Mouse (Mus musculus): Measurements from ENCODE around the gene Plrg1. TPM values are rescaled to one million over a fixed set of nuclear protein-coding genes. Genes with fewer than 3 reads are reported as not detected.

Plrg1 gene
- 3.6 and 4.5 TPM in 2 replicates for polyA plus RNA-seq (2012)

DNA sequence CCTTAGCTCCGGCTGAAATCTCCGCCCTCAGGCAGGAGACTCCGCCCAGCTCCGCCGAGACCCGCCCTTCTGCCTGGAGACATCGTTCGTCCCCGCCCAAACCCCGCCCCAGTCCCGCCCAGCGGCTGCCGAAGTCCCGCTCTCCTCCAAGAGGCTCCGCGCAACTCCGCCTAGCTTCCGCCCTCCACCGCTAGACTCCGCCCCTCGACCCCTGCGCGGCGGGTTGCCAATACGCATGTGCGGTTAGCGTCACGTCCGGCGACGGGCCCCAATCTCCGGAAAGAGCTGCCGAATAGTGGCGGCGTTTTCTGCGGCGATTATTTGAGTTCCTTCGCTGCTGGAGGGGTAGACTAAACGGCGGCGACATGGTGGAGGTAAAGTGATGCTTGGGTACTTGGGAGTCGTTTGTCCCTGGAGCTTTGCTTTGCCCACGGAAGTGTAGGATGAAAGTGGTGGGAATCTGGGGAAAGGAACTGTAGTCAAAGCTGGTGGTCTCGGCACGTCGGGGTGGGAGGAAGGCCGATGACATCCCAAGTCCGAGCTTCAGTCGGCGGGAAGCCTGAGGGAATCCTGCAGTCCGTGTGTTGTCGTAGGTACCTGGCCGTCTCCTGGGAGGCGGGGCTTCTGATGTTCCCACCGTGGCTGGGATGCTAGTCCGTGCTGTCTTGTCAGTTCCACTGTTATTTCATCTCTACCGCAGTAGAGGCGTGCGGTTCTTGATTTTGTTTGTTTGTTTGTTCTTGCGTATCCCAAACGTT, at the start of gene Plrg1:
Gene Plrg1, plus strand, starts transcription at position 242 of the 758 bp plus-strand sequence.
- no peak for TF ChIP-seq GATA1 (IDR thresholded peaks at IDR 0.05; ENCODE audit: low read length)

DNA sequence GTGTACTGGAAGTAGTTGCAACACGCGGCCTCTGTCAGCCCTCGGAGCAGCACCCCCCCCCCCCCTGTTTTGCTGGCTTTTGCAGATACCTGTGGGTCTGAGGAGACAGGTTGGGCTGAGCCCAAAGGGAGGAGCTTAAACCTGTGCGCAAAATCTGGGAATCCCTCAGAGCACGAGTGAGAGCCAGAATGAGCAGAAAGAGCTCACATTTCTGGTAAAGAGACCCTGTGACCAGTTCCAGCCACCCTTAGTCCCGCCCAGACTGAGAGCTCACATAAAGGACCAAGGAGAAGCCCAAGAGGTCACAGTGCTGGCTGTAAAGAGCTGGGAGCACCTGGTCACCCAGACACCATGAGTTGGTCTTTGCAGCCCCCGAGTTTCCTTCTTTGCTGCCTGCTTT, 47.8 kb upstream of the Plrg1 start, which contains the start of gene Fgg:
Gene Fgg, plus strand, starts transcription at position 168 of the 400 bp plus-strand sequence.
- no peak for TF ChIP-seq GATA1 (IDR thresholded peaks at IDR 0.05; ENCODE audit: low read length)

DNA sequence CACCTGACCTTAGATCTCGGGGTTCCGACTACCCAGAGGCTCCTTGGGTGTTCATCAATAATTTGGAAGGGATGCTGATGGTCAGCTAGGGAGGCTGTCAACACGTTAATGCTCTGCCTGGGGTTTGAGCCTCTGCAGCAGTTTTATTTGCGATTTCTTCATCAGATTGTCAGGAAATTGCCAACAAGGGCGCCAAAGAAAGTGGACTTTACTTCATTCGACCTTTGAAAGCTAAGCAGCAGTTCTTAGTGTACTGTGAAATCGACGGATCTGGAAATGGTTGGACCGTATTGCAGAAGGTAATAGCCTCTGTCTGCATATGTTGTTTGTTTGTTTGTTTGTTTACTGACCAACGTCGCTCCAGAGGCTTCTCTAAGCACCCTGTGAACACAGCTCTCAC, 45.0 kb upstream of the Plrg1 start:
- no peak for TF ChIP-seq GATA1 (IDR thresholded peaks at IDR 0.05; ENCODE audit: low read length)

DNA sequence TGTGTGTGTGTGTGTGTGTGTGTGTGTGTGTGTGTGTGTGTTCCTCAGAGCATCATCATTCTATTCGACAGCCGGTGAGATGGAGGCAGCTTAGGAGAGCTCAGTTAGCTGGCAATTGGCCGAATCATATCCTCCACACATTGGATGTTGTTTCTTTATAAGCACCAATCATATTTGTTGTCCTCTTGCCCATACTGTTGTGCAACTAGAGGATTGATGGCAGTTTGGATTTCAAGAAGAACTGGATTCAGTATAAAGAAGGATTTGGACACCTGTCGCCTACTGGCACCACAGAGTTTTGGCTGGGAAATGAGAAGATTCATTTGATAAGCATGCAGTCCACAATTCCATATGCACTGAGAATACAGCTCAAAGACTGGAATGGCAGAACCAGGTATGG, 44.2 kb upstream of the Plrg1 start:
- no peak for TF ChIP-seq GATA1 (IDR thresholded peaks at IDR 0.05; ENCODE audit: low read length)

DNA sequence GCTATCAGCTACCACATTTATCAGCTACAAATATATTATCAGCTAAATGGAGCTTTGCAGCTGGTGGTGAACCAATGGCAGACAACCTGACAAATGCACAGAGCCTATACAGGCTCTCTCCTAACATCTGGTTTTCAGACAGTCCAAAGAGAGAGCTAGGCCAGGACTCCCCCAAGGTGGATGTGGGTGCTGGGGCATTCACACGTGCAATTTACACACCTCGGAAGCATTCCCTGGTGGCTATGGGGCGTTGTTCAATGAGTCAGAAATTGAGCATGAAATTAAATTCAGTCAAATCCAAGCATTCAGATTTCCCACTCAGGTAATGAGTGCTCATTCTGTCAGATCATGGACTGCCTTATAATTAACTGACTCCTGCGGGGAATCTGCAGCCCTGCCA, 43.8 kb upstream of the Plrg1 start:
- TF ChIP-seq GATA1 (IDR thresholded peaks at IDR 0.05; ENCODE audit: low read length): no peak

DNA sequence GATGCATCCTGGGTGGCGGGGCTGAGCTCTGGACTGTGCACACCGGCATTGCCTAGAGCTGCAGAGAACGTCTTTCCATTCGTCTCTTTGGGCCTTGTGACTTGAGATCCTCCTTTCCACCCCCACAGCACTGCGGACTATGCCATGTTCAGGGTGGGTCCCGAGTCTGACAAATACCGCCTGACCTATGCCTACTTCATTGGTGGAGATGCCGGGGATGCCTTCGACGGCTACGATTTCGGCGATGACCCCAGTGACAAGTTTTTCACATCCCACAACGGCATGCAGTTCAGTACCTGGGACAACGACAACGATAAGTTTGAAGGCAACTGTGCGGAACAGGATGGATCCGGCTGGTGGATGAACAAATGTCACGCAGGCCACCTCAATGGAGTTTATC, 42.7 kb upstream of the Plrg1 start:
- TF ChIP-seq GATA1 (IDR thresholded peaks at IDR 0.05; ENCODE audit: low read length): no peak

DNA sequence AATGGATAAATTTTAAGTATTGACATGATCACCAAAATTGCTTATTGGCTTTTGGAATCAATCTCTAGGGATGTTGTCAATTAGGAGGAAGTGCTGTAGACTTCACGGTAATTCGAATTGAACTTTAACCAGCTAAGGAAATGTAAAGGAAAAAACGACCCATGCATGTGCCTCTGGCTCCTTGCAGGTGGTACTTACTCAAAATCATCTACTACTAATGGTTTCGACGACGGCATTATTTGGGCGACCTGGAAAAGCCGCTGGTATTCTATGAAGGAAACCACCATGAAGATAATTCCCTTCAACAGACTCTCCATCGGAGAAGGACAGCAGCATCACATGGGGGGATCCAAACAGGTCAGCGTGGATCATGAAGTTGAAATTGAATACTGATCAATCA, 41.4 kb upstream of the Plrg1 start:
- no peak for TF ChIP-seq GATA1 (IDR thresholded peaks at IDR 0.05; ENCODE audit: low read length)

DNA sequence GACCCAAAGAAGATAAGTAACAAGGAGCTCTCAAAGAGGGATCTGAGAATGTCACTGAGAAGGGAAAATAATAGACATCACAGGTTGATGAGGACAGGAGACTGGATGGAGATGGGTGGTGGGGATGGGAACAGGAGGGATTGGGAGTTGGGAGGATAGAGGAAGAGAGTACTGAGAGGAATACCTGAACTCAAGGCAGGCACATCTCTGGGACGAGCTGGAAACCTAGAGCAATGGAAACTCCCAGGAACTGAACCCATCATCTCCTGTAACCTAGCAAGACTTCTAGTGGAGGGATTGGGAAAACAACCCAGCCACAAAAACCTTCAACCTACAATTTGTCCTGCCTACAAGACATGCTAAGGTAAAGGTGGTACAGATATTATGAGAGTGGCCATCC, 39.1 kb upstream of the Plrg1 start:
- no peak for TF ChIP-seq GATA1 (IDR thresholded peaks at IDR 0.05; ENCODE audit: low read length)

DNA sequence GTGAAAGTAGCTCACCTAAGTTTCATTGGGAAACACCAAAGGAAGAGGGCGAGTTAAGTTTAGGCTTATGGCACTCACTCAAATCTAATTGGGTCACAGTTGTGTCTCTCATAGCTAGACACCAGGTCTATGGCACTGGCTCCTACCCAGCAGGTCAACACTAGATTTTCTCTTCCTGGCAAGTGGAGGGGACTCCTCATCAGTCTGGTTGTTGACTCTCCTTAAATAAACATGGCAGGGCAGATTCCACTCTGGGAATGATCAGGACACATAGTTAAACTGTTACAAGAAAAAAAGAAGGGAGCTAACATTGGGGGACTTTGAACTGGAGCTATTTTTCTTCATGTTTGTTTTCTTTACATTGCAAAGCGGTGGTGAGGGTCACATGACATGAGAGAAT, 34.9 kb upstream of the Plrg1 start:
- TF ChIP-seq GATA1 (IDR thresholded peaks at IDR 0.05; ENCODE audit: low read length): no peak

DNA sequence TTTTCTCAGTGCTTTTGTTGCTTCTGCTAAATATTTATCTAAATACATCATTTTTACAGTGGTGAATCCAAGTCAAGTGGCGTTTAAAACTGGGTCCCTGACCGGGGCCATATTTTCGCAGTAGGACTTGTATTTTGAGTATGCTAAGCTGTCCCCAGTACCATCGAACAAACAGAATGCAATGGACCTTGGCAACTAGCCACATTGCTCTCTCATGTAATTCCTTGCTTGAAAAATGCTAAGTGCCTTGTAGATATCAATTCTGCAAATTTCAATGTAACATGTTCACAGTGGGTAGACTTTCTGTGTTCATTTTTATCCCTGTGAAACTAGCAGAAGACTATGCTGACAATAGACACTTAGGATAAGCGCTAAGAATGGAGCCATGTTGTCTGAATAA, 34.1 kb upstream of the Plrg1 start:
- TF ChIP-seq GATA1 (IDR thresholded peaks at IDR 0.05; ENCODE audit: low read length): no peak

DNA sequence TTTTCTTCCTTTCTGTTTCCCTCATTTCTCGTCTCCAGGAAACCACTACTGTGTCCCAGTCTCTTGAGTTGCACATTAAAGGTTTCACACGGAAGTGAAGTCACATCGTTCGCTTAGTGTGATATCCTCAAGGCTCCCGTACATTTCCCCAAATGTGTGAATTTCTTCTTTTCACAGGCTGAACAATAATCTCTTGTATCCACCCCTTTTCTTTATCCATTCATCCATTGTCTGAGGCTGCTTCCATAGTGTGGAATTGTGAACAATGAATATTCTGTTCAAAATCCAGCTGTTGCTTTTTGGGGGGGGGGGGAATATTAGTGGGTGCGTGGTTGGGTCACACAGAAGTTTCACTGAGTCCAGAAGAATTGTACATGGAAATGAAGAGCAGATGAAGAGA, 30.3 kb upstream of the Plrg1 start:
- no peak for TF ChIP-seq GATA1 (IDR thresholded peaks at IDR 0.05; ENCODE audit: low read length)

DNA sequence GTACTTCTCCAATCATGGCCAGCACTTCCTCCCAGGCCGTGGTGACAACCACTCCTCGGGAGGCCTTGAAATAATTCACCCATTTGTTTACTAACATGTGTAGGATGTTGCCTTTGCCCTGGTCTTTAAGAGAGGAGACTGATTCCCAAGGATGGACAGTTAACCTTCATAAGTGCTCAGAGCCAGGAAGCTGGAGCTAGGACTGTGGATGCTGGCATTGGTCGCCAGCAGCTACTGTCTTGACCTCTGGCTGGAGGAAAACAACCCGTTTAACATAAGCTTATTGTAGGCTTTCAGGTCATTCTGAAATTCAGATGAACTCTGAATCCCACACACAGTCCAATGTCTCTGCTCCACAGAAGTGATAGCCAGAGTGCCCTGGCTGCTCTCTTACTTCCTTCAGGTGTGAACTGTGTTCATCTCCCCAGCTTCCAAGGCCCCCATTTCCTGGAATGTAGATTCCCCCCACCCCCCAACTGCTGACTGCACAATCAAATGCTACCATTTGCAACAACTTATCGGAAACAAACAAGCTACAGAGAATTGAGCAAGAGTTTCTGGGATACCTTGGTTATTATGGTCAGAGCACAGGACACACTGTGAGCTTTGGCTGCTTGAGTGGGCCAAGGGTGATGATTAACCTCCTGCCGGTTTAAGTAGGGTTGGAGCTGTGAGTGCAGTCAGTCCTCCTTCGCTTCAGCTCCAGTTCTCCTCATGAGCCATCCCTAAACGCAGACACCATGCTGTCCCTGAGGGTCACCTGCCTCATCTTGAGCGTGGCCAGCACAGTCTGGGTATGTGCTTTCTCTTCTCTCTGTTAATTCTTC, 29.6 kb upstream of the Plrg1 start, which contains the start of gene Fga:
Gene Fga, plus strand, starts transcription at position 602 of the 827 bp plus-strand sequence.
- no peak for TF ChIP-seq GATA1 (IDR thresholded peaks at IDR 0.05; ENCODE audit: low read length)

DNA sequence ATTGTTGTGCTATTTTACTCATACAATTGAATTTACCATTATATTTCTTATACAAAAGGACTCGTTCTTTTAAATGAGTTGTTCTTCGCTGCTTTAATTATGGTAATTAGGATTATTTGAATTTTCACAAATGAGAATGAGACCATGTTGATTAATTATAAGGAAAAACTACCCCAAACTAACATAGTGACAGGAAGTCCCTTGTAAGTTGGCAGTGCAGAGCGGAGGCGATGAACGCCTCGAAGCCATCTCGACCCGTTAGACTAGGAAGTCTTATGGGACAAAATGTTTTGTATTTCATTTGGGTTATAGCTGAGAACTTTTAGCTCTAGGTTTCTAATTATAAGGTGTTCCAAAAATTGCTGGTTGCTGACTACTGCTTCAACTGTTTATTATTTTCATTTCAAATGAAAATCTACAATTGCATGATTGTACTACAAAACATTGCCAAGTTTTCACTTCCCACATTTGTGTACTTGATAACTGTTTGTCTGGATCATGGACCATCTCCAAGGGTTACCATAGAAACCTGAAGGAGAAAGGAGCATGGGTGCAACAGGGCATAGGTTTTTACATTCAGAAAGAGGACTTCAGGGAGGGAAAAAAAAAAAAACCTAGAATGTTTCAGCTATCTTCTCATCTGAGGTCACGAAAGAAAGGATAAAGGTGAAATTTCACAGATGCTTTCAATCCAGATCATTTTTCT, 27.6 kb upstream of the Plrg1 start:
- no peak for TF ChIP-seq GATA1 (IDR thresholded peaks at IDR 0.05; ENCODE audit: low read length)

DNA sequence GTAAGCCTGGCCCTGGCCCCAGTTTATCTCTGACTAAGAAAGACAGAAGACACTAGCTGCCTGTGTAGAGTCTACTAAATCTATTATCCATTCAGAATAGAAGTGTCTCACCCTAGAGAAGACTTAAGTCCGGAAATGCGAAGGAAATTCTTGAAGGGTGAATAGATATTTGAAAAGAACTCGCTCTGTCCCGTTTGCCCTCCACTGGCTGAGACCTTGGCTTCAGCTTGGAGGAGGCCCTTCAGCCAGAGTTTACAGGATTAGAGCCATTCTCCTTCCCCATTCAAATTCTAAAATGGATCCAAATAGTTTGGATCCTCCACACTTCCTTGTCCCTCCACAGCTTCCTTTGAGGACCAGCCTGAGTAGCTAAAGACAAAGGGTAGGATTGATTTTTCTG, 25.0 kb upstream of the Plrg1 start:
- TF ChIP-seq GATA1 (IDR thresholded peaks at IDR 0.05; ENCODE audit: low read length): no peak

DNA sequence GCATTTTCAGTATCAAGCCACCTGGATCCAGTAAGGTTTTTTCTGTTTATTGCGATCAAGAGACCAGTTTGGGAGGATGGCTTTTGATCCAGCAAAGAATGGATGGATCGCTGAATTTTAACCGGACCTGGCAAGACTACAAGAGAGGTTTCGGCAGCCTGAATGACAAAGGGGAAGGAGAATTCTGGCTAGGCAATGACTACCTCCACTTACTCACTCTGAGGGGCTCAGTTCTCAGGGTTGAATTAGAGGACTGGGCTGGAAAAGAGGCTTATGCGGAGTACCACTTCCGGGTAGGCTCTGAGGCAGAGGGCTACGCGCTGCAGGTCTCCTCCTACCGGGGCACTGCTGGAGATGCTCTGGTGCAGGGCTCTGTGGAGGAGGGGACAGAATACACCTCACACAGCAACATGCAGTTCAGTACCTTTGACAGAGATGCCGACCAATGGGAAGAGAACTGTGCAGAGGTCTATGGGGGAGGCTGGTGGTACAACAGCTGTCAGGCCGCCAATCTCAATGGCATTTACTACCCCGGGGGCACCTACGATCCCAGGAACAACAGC, 22.5 kb upstream of the Plrg1 start:
- TF ChIP-seq GATA1 (IDR thresholded peaks at IDR 0.05; ENCODE audit: low read length): no peak

DNA sequence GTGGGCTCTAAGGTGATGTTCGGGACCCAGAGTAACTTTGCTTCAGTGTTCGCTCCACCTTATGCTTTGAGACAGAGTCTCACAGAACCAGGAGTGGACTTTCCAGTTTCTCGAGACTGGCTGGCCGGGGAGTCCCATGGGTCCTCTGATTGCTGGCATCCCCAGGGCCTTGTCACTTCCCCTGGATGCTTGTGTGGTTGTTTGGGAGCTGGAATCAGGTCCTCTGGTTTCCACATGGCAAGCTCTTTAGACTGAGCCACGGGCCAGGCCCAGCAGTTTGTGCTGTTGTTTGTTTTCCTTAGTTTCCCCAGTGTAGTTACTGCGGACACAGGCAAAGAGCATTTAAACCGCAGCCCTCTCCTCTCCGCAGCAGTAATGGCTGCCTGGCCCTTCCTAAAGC, 21.5 kb upstream of the Plrg1 start:
- no peak for TF ChIP-seq GATA1 (IDR thresholded peaks at IDR 0.05; ENCODE audit: low read length)

Data from G1E-ER4 (cell line).